Mouse (Mus musculus) liver, embryonic 13.5 days (tissue): ENCODE results near the gene P2ry6. TPM values are rescaled to one million over a fixed set of nuclear protein-coding genes. Genes with fewer than 3 reads are reported as not detected.

Source experiments
- ATAC-seq: fragments of 200-750 bp; cut with Nextera tagmentation; 2 replicates; pipeline ENCODE4 v1.8.0; 2017; ENCODE audit warnings: low read depth, mild to moderate bottlenecking, moderate number of reproducible peaks, moderate library complexity
- DNase-seq: peaks from one replicate; pipeline ENCODE4 v3.0.0; 2022
- H3K27ac ChIP-seq: fragments of 300-500 bp; sonication (generic); 2 replicates; pipeline ENCODE4 v1.5.1; 2015; ENCODE audit warnings: moderate library complexity, mild to moderate bottlenecking, inconsistent platforms
- H3K27me3 ChIP-seq: fragments of 300-500 bp; sonication (generic); 2 replicates; pipeline ENCODE4 v1.6.1; 2015; ENCODE audit warnings: mild to moderate bottlenecking, inconsistent platforms
- H3K36me3 ChIP-seq: fragments of 300-500 bp; sonication (generic); 2 replicates; pipeline ENCODE4 v1.6.1; 2015; ENCODE audit warnings: mild to moderate bottlenecking, inconsistent platforms
- H3K4me1 ChIP-seq: fragments of 300-500 bp; sonication (generic); replicated peaks from 2 replicates; pipeline ENCODE4 v1.6.1; 2015; ENCODE audit warnings: inconsistent platforms
- H3K4me2 ChIP-seq: fragments of 300-500 bp; sonication (generic); 2 replicates; pipeline ENCODE4 v1.6.1; 2015; ENCODE audit warnings: inconsistent platforms, mild to moderate bottlenecking, moderate library complexity
- H3K4me3 ChIP-seq: fragments of 300-500 bp; sonication (generic); replicated peaks from 2 replicates; pipeline ENCODE4 v1.5.1; 2015; ENCODE audit warnings: mild to moderate bottlenecking, inconsistent platforms
- H3K9ac ChIP-seq: fragments of 300-500 bp; sonication (generic); 2 replicates; pipeline ENCODE4 v1.6.1; 2015; ENCODE audit warnings: mild to moderate bottlenecking, inconsistent platforms
- H3K9me3 ChIP-seq: fragments of 300-500 bp; sonication (generic); replicated peaks from 2 replicates; pipeline ENCODE4 v1.6.1; 2016; ENCODE audit warnings: inconsistent platforms
- WGBS: fragments of 180-500 bp; shearing (Covaris S2); methylation state at CpG from one replicate; pipeline ENCODE4 v1.1.7; 2015; ENCODE audit not compliant: insufficient replicate concordance; 5-methylcytosine and 5-hydroxymethylcytosine counted together
- polyA plus RNA-seq: library from polyadenylated mRNA; unstranded; fragments of >200 nt; fragmentation: Nextera tagmentation; extraction: Ambion mirVana; gene quantifications from 2 replicates; pipeline ENCODE4 v1.2.1, GENCODE M21; 2015

P2ry6 gene
- polyA plus RNA-seq, 1 experiment from 2014 or later: 2.7 TPM

DNA sequence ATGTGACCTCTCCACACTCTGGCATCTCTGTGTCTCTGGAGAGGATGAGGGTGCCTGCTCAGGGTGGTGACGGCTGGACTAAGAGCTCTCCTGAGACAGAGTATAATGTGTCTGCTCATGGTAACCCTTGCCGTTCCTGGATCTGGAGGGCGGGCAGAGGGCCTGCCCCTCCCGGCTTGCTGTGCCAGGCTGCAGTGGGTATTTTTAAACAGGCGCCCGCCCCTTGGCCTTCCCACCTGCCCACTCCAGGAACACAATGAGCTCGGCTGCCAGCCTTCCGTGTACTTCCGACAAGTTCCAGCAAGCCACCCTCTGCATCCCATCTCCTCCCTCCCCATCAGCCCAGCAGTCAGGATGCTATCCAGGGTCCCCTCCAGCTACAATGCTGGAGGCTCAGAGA, 62.7 kb downstream of the P2ry6 start:
- Histone ChIP-seq H3K27ac (peak overlapping the region; percentile 37; the same call in 1 of the 2 replicates), H3K4me2 (no peak overlapping the region), H3K9me3 (no peaks in the 10 kb centered on the region), H3K9ac (no peak overlapping the region), H3K36me3 (no peaks in the 10 kb centered on the region), H3K4me1 (peaks cover 37% of the 10 kb centered on the region), H3K4me3 (no peak overlapping the region), H3K27me3 (no peaks in the 10 kb centered on the region)
- no peak for DNase-seq
- WGBS: 76% methylated on average over 9 of the region's 9 CpGs
- no peak for ATAC-seq

- WGBS: 44% methylated on average over 2 of the region's 2 CpGs
- Histone ChIP-seq H3K4me2 (no peak overlapping the region), H3K36me3 (no peaks in the 10 kb centered on the region), H3K27me3 (no peaks in the 10 kb centered on the region), H3K9me3 (no peaks in the 10 kb centered on the region), H3K27ac (peak overlapping the region; percentile 37; the same call in 1 of the 2 replicates), H3K4me3 (no peak overlapping the region), H3K4me1 (peaks cover 37% of the 10 kb centered on the region), H3K9ac (no peak overlapping the region)
- DNase-seq (no peak), ATAC-seq (peak; percentile 53)
These were observed 63.1 kb downstream of the P2ry6 start for GRCm38 (mm10) chr7:100911246-100911770.

DNA sequence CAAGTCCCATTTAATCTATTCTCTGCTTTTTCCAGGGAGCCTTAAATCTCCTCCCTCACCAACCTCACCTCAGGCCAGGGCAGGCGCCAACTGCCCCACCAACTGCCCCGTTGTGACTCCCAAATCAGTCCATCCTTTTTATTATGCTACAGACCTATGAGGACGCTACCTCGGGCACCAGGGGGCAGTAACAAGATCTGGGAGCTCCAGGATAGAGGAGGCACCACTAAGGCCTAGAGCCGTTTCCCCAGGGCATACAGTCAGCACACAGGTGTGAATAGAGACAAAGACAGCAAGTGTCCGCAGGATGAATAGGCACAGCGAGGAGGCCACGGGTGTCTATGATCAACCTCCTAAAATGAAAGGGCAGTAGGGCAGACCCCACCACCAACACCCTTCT, 65.9 kb downstream of the P2ry6 start:
- peaks cover 37% of the 10 kb centered on the region for H3K4me1 ChIP-seq
- no peaks in the 10 kb centered on the region for H3K36me3 ChIP-seq
- H3K4me3 ChIP-seq: no peak overlapping the region
- H3K27ac ChIP-seq: no peak overlapping the region; the same call in 1 of the 2 replicates
- no peaks in the 10 kb centered on the region for H3K27me3 ChIP-seq
- no peak overlapping the region for H3K4me2 ChIP-seq
- no peak for ATAC-seq
- no peak for DNase-seq
- H3K9ac ChIP-seq: no peak overlapping the region
- H3K9me3 ChIP-seq: no peaks in the 10 kb centered on the region
- WGBS: 49% methylated on average over 8 of the region's 8 CpGs

- Histone ChIP-seq H3K4me1 (peaks cover 37% of the 10 kb centered on the region), H3K27me3 (no peaks in the 10 kb centered on the region), H3K36me3 (no peaks in the 10 kb centered on the region), H3K9ac (no peak overlapping the region), H3K27ac (no peak overlapping the region), H3K9me3 (no peaks in the 10 kb centered on the region), H3K4me2 (no peak overlapping the region), H3K4me3 (no peak overlapping the region)
- ATAC-seq: 0 out of 2 replicates have a peak, but pooled peaks have one; percentile 24
- WGBS: 75% methylated on average over 8 of the region's 8 CpGs
- DNase-seq: no peak
These were observed 66.4 kb downstream of the P2ry6 start for GRCm38 (mm10) chr7:100908061-100908460.

DNA sequence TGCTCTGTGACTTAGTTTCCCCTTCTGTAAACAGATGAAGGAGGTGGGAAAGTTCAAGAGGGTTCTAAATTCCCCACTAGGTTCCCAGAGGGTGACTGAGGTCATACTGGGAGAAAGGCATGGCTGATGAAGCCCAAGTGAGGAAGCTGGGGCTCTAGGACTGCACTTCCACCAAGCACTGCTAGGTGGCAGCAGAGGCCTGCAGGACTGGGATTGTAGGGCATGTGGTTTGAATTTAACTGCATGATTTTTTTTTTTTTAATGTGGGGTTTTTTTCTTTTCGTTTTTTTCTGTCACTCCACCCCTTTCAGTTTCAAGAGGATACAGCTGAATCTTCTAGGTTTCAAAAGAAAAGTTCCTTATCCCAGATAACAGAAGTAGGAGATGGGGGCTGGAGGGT, 67.2 kb downstream of the P2ry6 start:
- DNase-seq: peak; percentile 31
- no peaks in the 10 kb centered on the region for H3K9me3 ChIP-seq
- no peaks in the 10 kb centered on the region for H3K27me3 ChIP-seq
- no peaks in the 10 kb centered on the region for H3K36me3 ChIP-seq
- H3K4me1 ChIP-seq: peaks cover 37% of the 10 kb centered on the region
- no peak overlapping the region for H3K4me2 ChIP-seq
- H3K9ac ChIP-seq: no peak overlapping the region
- no peak overlapping the region for H3K4me3 ChIP-seq
- peak overlapping the region; percentile 50; the same call in 1 of the 2 replicates for H3K27ac ChIP-seq
- ATAC-seq: no peak
- 0% methylated on average over 1 of the region's 1 CpGs for WGBS

DNA sequence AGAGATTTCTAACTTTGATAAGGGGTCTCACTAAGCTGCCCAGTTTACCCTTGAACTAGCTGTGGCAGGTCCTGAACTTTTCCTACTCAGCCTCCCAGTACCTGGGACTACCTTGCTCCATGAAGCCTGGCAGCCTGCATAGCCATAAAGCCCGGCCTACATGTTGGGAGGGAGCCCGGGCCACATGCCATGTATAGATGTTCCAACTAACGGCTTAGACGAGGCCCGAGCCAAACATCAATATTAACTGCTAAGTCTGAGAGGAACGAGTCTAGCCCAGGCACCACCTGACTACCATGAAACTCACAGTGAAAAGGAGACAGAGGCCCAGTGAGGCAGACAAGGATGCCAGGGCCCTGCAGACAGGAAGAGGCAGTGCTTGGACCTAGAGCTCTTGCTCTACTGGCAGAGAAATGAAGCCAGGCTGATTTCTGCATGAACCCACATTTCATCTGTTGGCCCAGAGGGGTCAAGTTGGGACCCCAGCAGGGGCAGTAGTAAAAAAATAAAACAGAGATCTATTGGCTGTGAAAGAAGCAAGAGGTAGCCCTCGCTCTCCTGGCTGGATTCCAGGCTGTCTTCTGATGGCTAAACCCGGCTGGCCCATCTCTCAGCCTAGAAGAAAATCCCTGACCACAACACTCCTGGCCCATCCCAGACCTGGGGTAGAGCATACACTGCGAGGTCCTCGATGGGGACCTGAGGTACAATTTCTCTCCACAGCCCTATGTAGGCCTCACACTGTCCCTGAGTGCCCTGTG, 68.2 kb downstream of the P2ry6 start:
- 69% methylated on average over 10 of the region's 10 CpGs for WGBS
- no peak overlapping the region for H3K27ac ChIP-seq
- H3K4me2 ChIP-seq: no peak overlapping the region
- H3K9ac ChIP-seq: no peak overlapping the region
- no peak for DNase-seq
- H3K4me1 ChIP-seq: peaks cover 28% of the 10 kb centered on the region
- no peaks in the 10 kb centered on the region for H3K27me3 ChIP-seq
- H3K9me3 ChIP-seq: no peaks in the 10 kb centered on the region
- no peaks in the 10 kb centered on the region for H3K36me3 ChIP-seq
- H3K4me3 ChIP-seq: no peak overlapping the region
- ATAC-seq: no peak

DNA sequence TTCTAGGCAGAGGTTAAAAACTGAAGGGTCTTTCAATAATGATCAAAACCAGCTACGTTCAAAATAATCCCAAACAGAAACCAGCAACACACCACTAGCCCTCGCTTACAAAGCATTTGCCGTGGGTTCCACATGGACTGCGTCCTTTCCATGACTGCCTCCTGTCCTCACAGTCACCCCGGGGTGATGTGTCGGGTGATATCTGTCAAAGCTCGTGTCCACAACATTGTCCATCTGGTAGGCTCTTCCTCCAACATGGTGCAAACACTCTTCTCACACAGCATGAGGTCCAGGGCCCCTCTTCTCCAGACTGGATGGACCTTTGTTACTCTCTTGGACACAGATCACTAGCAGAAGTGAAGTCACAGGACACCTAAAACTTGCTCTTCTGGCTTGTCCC, 69.4 kb downstream of the P2ry6 start:
- H3K4me3 ChIP-seq: no peak overlapping the region
- no peaks in the 10 kb centered on the region for H3K36me3 ChIP-seq
- H3K27ac ChIP-seq: no peak overlapping the region
- H3K4me2 ChIP-seq: no peak overlapping the region
- H3K9ac ChIP-seq: no peak overlapping the region
- H3K4me1 ChIP-seq: peaks cover 17% of the 10 kb centered on the region
- DNase-seq: no peak
- no peaks in the 10 kb centered on the region for H3K27me3 ChIP-seq
- no peaks in the 10 kb centered on the region for H3K9me3 ChIP-seq
- ATAC-seq: no peak
- 69% methylated on average over 7 of the region's 7 CpGs for WGBS

DNA sequence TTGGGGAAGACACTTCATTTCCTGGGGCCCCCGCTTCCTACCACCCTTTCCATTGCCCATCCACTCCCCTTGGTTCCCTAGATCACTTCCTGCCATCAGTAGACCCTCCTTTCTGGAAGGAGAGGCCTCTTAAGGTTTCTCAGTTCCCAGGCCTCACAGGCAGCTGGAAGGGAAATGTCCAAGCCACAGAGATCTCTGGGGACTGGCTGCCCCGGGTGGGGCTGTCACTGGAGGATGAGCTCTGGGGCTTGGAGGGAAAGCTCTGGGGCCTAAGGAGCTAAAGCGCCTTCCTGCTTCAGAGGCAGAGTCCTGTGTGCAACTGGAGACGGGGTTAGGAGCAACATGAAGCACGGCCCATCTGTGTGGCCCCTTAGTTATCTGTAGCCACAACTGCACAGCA, 69.8 kb downstream of the P2ry6 start:
- H3K36me3 ChIP-seq: no peaks in the 10 kb centered on the region
- H3K4me1 ChIP-seq: peaks cover 15% of the 10 kb centered on the region
- no peak overlapping the region for H3K27ac ChIP-seq
- 37% methylated on average over 5 of the region's 5 CpGs for WGBS
- no peak for ATAC-seq
- H3K4me2 ChIP-seq: no peak overlapping the region
- H3K4me3 ChIP-seq: no peak overlapping the region
- H3K9me3 ChIP-seq: no peaks in the 10 kb centered on the region
- no peaks in the 10 kb centered on the region for H3K27me3 ChIP-seq
- DNase-seq: no peak
- H3K9ac ChIP-seq: no peak overlapping the region

- no peak overlapping the region for H3K27ac ChIP-seq
- no peak overlapping the region for H3K4me2 ChIP-seq
- no peak for ATAC-seq
- no peak overlapping the region for H3K4me3 ChIP-seq
- 56% methylated on average over 9 of the region's 9 CpGs for WGBS
- H3K4me1 ChIP-seq: 0 out of 2 replicates have a peak, but pooled peaks cover 2% of the 10 kb centered on the region
- H3K27me3 ChIP-seq: no peaks in the 10 kb centered on the region
- no peak overlapping the region for H3K9ac ChIP-seq
- H3K9me3 ChIP-seq: no peaks in the 10 kb centered on the region
- no peak for DNase-seq
- H3K36me3 ChIP-seq: no peaks in the 10 kb centered on the region
These were observed 71.9 kb downstream of the P2ry6 start for GRCm38 (mm10) chr7:100902451-100903137.

DNA sequence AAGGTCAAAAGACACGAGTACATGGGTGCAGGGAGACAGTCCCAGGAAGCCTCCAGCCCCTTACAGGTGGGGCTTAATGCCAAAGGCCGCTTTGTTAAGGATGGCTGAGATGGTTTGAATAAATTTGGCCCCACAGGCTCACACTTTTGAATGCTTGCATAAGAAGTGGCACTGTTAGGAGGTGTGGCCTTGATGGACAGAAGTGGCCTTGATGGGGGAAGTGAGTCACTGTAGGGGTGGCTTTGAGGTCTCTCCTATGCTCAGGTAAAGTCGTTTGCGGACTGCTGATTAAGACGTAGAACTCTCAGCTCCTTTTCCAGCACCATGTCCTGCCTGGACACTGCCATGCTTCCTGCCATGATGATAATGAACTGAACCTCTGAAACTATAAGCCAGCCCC, 76.6 kb downstream of the P2ry6 start:
- H3K4me1 ChIP-seq: peaks cover 18% of the 10 kb centered on the region
- WGBS: 72% methylated on average over 5 of the region's 5 CpGs
- no peak for DNase-seq
- no peaks in the 10 kb centered on the region for H3K36me3 ChIP-seq
- H3K9ac ChIP-seq: no peak overlapping the region
- H3K4me3 ChIP-seq: no peak overlapping the region
- H3K27me3 ChIP-seq: peaks cover 36% of the 10 kb centered on the region
- H3K4me2 ChIP-seq: no peak overlapping the region
- no peak overlapping the region for H3K27ac ChIP-seq
- ATAC-seq: no peak
- no peaks in the 10 kb centered on the region for H3K9me3 ChIP-seq

DNA sequence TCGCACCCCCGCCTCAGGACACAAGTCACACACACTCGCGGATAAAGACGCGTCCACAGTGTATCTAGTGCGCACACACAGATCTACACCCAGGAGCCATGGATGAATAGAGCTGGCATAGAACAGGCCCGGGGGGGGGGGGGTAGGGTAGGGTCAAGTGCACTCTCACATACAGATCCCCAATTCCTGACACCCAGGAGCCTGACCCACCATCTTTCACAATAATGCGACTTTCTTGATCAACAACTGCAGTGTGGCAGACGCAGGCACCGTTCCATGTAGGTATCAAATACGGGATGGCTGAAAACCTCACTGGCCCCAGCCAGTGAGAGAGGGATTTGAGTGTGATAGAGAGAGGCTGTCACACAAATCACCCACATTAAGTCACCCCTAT, 79.6 kb downstream of the P2ry6 start:
- Histone ChIP-seq H3K9ac (peak overlapping the region; percentile 59; the same call in 1 of the 2 replicates), H3K27ac (no peak overlapping the region), H3K4me2 (peak overlapping the region; percentile 76), H3K27me3 (peaks cover 36% of the 10 kb centered on the region), H3K4me1 (peaks cover 18% of the 10 kb centered on the region), H3K9me3 (no peaks in the 10 kb centered on the region), H3K4me3 (peak overlapping the region; percentile 56), H3K36me3 (0 out of 2 replicates have a peak, but pooled peaks cover 6% of the 10 kb centered on the region)
- ATAC-seq (no peak), DNase-seq (no peak)
- 8% methylated on average over 12 of the region's 12 CpGs for WGBS
